Mouse (Mus musculus): ENCODE data around the gene Itgad.

Itgad gene

GRCm38 (mm10) chr7:128243921-128244320 is 89.7 kb downstream of the Itgad start:
- DNase-seq (ENCODE audit: low spot score in 2 of 2) = no peak

- no peak for DNase-seq (ENCODE audit: low spot score in 2 of 2)
These were observed 90.3 kb downstream of the Itgad start for GRCm38 (mm10) chr7:128244410-128245025.

GRCm38 (mm10) chr7:128245547-128245946 is 91.4 kb downstream of the Itgad start:
- no peak for DNase-seq (ENCODE audit: low spot score in 2 of 2)

- DNase-seq (ENCODE audit: low spot score in 2 of 2) = peak; percentile 62 to 65
These were observed 92.6 kb downstream of the Itgad start, which contains the start of gene Tgfb1i1 for GRCm38 (mm10) chr7:128246496-128247391. Tgfb1i1 (plus strand) TSS chr7:128246812.

GRCm38 (mm10) chr7:128247443-128247842 is 93.3 kb downstream of the Itgad start:
- DNase-seq (ENCODE audit: low spot score in 2 of 2) = peak; percentile 83 to 91

GRCm38 (mm10) chr7:128248081-128249042 is 94.2 kb downstream of the Itgad start:
- no peak for DNase-seq (ENCODE audit: low spot score in 2 of 2)

- no peak for DNase-seq (ENCODE audit: low spot score in 2 of 2)
These were observed 95.8 kb downstream of the Itgad start for GRCm38 (mm10) chr7:128249998-128250397.

- DNase-seq (ENCODE audit: low spot score in 2 of 2) = no peak
These were observed 97.8 kb downstream of the Itgad start for GRCm38 (mm10) chr7:128251946-128252345.

- DNase-seq (ENCODE audit: low spot score in 2 of 2) = peak; percentile 77
These were observed 98.4 kb downstream of the Itgad start for GRCm38 (mm10) chr7:128252609-128253008.

- no peak for DNase-seq (ENCODE audit: low spot score in 2 of 2)
These were observed 100.8 kb downstream of the Itgad start for GRCm38 (mm10) chr7:128254978-128255377.

GRCm38 (mm10) chr7:128255757-128256156 is 101.6 kb downstream of the Itgad start:
- DNase-seq (ENCODE audit: low spot score in 2 of 2) = no peak

- no peak for DNase-seq (ENCODE audit: low spot score in 2 of 2)
These were observed 102.7 kb downstream of the Itgad start for GRCm38 (mm10) chr7:128256783-128257334.

- DNase-seq (ENCODE audit: low spot score in 2 of 2) = no peak
These were observed 111.2 kb downstream of the Itgad start, which contains the start of gene Slc5a2 for GRCm38 (mm10) chr7:128265411-128265810. Slc5a2 (plus strand) TSS chr7:128265657.

GRCm38 (mm10) chr7:128266056-128266455 is 111.9 kb downstream of the Itgad start:
- DNase-seq (ENCODE audit: low spot score in 2 of 2) = no peak

GRCm38 (mm10) chr7:128267391-128267790 is 113.2 kb downstream of the Itgad start:
- DNase-seq (ENCODE audit: low spot score in 2 of 2) = no peak

GRCm38 (mm10) chr7:128267813-128268212 is 113.6 kb downstream of the Itgad start:
- DNase-seq (ENCODE audit: low spot score in 2 of 2) = no peak

GRCm38 (mm10) chr7:128270431-128270850 is 116.3 kb downstream of the Itgad start:
- DNase-seq (ENCODE audit: low spot score in 2 of 2) = no peak

GRCm38 (mm10) chr7:128271496-128271895 is 117.3 kb downstream of the Itgad start:
- no peak for DNase-seq (ENCODE audit: low spot score in 2 of 2)

Measured in frontal cortex, postnatal 36 days (tissue).